Mouse (Mus musculus): ENCODE measurements around the gene Coro2b.

DNA sequence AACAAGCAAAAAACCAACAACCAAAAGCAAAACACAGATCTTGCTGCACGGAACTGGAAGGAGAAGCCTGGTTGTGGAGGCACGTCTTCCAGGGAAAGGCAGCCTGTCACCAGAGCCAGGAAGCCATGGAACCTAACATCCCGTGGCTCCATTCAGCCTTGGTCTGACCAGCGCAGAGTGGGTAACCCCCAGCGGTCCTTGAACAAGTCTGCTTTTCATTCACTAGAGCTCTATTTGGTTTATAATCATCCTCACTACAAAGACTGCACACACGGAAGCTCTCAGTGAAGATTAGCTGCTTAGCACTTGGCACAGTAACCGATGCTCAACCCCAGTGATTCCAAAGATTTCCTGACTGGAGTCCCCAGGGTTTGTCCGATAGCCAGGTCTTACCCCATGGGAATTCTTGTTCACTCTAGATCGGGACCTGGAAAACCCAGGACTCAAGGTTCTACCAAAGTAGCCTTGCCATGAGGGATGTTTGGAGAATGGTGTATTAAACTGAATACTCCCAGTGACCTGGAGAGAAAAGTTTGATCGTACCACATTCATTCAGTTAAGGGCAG is 154.2 kb downstream of the Coro2b start:
- TF ChIP-seq ZNF384 (IDR thresholded peaks at IDR 0.05; ENCODE audit: low read depth, low read length) (no peak), ZC3H11A (IDR thresholded peaks at IDR 0.05; ENCODE audit: borderline replicate concordance, low read depth, low read length) (no peak), HCFC1 (IDR thresholded peaks at IDR 0.05; ENCODE audit: borderline replicate concordance, insufficient read depth, low read length) (no peak), CHD2 (IDR thresholded peaks at IDR 0.05; ENCODE audit: low read depth, low read length) (no peak), MAFK (IDR thresholded peaks at IDR 0.05; ENCODE audit: insufficient read depth, low read depth, low read length) (no peak)

All from ES-E14 (cell line).